Mouse (Mus musculus) left cerebral cortex, postnatal 10 days (tissue): ENCODE results near the gene Scyl1. TPM values are rescaled to one million over a fixed set of nuclear protein-coding genes. Genes with fewer than 3 reads are reported as not detected.

Experiments
- DNase-seq, 2 experiments: peaks; one replicate each; pipeline ENCODE4 v3.0.0; 2021 to 2022; ENCODE audit warnings: low spot score in 2 of 2, mixed read lengths in 1 of 2; ENCODE audit errors: extremely low spot score in 1 of 2
- intact Hi-C: fragments of 180-260 bp; cut with DNase I; formaldehyde crosslinking; loops from one replicate; pipeline ENCODE4 v1.15.1; 2025
- total RNA-seq, 2 experiments: library from RNA; stranded (reverse); gene quantifications; 2 replicates each; pipeline ENCODE4 v1.2.3; 2021

The Scyl1 gene
- total RNA-seq, 2 experiments from 2014 or later, result 79.4 to 82.8 TPM

DNA sequence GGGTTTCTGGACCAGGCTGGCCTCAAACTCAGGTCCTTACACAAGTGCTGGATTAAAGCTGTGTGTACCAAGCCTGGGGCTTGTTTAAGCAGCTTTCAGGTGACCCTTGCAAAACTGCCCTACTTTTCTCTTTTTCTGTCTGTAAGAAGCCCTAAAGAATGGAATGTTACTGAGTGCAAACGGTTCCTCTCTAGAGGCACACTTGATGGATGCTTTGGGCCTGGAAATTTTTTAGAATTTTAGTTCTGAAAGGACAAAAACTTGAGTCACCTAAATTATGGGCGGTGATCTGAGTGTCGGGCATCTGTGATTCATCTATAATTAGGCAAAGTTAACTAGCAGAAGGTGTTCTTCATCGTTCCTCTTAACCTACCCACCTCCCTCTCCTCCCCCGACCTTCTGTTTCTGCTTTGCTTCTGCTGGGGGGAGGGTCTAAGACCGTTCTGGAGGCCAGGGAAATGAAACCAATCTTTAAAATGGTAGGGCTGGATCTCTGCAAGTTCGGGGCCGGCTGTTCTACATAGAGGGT, 33.2 kb upstream of the Scyl1 start:
- intact Hi-C loops, result no loop called here
- DNase-seq, result no peak

DNA sequence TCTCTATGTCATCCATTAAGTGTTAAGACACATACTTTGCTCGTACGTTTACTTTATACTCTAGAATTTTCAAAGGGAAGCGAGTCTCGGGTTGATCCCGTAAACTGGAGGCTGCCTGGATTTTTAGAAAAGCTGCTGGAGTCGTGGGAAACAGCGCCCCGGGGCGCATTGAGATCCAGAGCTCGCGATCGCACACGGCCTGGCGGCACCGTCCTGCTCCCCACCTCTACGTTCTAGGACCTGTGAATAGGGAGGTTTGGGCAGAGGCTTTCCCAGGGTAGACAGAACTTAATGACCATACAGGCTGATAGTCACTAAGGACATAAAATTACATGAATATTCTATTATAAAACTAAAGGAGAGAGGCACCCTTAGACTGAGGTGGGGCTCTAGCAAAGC, 32.7 kb upstream of the Scyl1 start:
- no peak for DNase-seq
- intact Hi-C loops, result no loop called here

DNA sequence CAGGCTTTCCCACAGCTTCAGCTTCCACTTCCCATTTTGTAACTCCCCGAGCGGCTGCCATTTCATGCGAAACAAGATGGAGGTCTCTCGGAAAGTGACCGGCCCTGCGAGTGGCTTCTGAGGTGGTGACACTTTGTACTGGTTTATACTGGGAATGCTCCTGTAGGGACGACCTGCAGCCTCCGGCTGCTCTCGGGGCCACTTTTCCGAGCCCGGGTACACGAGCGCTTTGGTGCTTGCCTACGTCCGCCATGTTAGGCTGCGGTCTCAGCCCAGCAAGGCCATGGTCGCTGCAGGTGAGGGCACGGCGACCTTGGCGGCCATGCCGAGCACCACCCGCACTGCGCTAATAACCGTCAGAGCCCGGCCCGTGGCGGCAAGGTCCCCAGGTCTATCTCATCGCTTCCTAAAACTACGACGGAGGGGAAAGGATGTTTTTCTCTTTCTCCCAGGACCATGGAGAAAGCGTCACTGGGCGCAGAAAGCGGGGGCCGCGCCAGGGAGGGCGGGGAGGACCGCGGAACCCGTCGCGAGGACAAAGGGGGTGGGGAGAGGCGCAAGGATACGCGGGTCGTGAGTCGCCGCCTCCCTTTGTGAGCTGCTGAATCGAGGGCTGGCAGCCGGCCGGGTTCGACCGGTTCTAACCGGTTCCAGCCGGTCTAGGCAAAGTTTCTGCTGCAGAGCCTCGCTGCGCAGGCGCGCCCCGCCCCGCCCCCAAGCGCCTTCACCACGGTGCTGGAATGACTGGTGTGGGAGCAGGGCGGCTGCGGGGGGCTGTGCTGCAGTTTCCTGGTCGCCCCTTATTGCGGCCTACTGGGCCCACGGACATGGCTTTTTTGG, 32.0 kb upstream of the Scyl1 start:
- intact Hi-C loops, result no loop called here
- peak; percentile 100 for DNase-seq

DNA sequence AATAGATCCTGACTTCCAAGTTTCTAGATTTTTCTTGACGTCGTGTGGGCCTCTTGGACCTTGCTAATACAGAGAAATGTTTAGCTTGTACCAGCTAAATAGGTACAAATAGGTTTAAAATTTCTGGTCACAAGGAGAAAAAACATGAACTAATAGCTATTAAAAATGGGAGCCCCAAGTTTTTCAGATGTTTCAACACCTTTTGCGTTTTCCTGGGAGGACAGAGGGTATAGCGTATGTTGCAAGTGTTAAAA, 31.5 kb upstream of the Scyl1 start:
- no peak for DNase-seq
- intact Hi-C loops, result loop anchor here (1.0 kb wide), 1 partner anchor 43 kb away; no protein-coding TSS in a partner anchor

DNA sequence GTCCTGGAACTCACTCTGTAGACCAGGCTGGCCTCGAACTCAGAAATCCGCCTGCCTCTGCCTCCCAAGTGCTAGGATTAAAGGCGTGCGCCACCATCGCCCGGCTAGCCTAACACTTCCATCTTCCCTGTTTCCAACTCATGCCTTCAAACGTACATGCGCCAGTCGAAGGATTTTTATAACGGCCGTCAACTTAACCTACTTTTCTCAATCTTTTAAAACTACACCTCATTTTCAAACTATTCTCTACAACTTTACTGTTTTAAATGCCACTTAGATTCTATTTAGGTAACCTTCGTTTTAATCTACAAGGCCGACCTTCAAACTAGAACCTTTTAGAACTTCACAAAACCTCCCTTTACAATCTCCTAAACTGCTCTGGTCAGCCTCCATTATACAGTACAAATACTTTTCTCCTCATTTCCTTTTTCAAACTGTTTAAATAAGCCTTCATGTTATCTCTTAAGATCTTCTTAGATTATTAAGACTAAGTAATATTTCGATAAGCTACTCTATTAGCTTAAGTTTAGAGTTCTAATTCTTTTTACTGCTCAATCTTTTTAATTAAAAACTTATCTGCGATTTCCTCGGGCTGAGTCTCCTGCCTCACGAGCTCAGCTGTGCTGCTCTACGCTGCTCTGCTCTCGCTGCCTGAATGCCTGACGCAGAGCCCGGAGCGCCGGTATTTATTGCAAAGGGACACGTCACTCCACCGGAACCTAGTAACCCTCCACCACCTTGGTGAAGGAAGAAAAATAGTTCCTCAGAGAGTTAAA, 31.0 kb upstream of the Scyl1 start:
- peak; percentile 95 to 97 for DNase-seq

DNA sequence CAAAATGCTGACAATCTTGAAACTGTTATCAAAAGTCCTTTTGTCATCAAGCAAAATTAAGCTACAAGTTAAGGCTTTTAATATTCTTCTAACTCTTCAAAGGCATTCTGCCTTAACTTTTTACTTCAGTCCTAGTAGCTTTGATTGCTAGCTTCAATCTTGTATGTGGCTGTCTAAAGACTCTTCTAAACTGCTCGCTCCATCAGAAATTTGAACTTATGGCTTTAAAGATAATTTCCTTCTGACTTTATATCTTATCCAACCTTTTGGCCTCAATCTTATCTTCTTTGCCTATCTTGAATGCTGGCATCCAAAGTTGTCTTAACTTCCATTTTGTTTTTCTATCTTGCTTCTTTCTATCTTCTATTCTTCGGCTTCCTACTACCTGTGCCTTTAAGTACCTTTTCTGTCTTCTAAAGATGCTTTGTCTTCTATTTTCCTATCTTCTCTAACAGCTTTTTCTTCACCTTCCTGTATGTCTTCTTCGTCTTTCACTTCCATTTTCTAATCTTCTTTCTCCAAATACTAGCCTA, 30.3 kb upstream of the Scyl1 start:
- no peak for DNase-seq
- intact Hi-C loops, result no loop called here

More for the DNA sequence above, 31.0 kb upstream of the Scyl1 start:
- intact Hi-C loops, result loop anchor here (1.0 kb wide), 1 partner anchor 43 kb away; no protein-coding TSS in a partner anchor

DNA sequence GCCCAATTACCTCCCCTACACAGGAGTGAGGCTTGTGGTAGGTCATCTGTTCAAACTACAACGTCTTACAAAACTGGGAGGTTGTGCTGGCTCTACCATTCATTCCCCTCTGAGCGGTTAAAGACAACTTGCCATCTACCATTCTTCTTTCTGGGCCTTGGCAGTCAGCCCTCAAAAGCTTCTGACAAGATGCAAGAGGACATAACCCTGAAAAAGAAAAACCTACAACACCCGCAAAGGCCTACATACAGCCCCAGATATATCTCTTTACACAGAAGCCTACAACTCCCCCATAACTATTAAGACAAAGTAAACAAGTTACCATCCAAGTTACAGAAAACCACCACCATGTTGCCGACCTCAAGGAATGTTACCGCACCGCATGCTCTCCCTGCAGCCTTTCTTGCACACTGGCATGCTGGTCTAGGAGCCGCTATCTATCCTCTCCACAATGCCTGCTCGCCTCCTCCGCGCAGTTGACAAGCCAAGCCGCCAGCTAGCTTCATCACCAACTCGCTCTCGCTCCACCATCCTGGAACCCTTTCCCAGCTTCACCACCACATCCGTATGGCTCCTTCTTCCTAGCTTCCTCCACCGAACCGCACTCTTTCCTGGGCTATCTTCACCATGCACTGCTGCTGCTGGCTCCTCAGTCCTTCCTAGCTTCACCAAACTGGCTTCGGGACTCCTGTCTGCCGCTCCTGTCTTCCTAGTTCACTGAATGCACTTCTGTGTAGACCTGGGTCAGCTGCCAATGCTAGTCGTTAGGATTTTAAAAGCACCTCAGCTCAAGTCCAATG, 29.6 kb upstream of the Scyl1 start:
- intact Hi-C loops, result no loop called here
- DNase-seq, result no peak

DNA sequence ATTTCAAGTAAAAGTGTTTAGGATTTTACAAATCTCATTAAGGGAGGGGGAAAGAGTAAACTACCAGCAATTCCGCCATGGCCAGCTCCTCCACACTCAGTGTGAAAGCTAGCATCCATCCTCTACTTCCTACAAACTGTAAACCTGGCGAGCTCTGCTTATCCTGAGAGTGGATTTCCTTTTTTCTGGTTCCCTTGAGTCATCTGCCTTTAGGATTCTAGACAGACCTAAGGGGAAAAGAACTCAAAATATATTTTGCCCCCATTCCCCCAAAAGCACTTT, 29.1 kb upstream of the Scyl1 start:
- no peak for DNase-seq
- intact Hi-C loops, result no loop called here

DNA sequence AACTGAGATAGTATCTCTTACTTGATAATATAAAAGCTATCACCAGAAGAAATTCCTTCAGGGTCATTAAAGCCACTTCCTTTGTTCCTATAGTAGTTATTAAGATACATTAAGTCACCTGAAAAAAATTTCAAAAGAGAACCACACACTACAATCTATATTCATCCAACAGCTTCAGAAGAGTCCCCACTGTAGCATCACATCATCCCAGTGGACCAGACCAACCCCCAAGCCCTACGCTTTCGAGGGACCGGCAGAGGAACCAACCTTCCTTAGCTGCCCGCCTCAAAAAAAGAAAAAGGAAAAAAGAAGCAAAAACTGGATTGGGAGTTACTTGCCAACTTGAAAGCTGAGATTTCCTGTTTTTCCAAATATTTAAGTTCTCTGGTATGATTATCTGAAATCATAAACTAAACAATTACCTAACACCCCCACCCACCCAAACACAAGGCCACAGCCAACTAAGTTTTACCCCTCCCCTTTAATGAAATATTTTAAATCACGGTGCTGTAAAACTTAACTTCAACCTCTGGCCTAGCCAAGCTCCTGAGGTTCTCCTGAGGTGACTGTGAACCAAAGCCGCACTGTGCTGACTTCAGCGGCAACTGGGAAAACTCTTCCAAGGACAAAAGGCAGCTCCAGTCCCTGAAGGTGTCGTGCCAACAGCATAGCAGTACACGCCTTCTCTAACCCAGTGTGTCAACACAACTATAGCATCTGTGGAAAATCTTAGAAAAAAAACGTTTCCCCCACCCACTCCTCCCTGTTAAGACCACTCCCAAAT, 28.5 kb upstream of the Scyl1 start:
- intact Hi-C loops, result no loop called here

DNA sequence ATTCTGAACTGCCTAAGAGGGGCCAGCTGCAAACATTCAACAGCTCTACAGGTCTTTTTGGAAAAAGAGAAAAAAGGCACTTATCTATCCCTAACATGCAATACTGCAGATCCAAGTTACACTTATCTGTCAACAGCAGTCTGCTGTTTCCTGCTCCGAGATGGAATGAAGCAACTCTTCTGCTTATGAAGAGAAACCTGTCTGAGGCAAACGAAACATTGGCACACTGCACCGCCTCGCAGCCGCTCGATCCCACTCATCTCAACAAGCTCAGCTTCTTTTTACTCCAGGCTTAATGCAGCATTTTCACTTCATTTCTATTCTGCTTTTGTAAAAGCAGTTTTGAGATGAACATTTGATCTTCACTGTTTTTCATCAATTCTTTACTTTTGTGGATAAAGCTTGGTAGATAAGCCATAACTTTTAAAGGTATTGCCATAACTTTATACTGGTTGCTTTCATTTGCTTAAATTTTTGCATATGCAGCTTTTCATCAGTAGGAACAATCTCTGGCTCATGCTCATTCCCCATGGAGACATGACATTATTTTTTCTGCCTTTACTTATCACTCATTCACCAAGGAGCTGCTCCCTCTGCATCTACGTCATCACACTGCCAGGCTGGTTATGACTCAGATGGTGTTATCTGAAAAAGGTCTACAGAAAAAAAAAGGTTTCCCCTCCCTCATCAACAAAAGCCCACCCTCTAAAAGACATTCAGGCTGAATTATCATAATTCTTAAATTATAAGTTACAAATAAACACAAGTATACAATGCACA, 27.7 kb upstream of the Scyl1 start:
- DNase-seq, result no peak
- intact Hi-C loops, result no loop called here

More for the DNA sequence above, 28.5 kb upstream of the Scyl1 start:
- DNase-seq, result no peak

DNA sequence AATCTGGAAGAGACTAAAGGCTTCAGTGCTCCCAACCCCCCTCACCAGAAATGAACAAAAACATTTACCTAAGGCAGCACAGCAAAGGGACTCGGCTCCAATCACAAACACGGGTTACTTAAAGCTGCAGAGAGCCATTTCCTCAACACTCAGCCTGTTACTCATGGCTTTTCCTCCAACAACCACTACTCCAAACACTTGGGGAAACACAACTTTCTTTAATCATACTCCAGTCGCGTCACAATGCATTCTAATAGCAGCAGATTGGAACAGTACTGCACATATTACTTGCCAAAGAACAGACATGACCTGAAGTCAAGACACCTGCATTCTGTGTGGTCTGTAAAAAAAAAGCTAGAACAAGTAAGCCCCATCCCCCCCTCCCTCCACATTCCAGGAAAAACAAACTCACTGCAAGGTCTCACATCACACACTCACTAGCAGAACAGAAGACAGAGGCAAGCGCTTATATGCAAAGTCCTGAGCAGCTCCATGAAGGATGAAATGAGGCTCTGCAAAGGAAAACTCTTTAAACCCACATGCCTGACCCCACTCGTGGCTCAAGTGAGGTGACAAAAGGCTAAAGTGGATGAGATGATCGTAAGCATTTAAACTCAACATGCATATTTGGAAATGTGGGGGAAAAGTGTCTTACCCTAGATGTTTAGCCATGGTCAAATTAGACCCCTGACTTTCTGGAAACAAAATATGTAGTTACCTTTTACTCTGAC, 26.3 kb upstream of the Scyl1 start:
- no peak for DNase-seq
- intact Hi-C loops, result no loop called here

DNA sequence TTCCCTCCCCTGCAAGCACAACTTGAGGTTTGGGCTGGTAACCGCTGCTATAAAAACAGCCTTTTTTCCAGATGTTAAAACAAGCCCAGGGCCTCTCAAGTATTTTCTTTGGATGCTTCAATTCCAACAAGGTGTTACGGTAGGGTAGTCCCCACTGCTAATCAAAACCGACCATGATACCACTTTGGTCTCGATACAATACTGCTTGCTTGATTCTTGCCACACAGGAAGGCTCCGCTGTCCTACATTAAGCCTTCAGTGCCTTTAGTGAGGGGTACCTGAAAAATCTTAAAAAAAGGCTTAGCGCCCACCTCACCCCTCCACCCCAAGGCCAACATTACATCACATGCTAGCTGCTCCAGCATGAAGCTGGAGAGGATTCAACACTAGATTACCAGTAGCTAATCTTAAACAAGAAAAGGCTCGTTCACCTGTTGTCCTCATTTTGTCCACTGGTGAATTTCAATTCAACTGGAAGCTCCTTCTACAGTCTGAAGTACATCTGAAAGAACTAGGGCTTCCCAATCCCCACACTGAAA, 25.4 kb upstream of the Scyl1 start:
- no peak for DNase-seq
- intact Hi-C loops, result no loop called here

DNA sequence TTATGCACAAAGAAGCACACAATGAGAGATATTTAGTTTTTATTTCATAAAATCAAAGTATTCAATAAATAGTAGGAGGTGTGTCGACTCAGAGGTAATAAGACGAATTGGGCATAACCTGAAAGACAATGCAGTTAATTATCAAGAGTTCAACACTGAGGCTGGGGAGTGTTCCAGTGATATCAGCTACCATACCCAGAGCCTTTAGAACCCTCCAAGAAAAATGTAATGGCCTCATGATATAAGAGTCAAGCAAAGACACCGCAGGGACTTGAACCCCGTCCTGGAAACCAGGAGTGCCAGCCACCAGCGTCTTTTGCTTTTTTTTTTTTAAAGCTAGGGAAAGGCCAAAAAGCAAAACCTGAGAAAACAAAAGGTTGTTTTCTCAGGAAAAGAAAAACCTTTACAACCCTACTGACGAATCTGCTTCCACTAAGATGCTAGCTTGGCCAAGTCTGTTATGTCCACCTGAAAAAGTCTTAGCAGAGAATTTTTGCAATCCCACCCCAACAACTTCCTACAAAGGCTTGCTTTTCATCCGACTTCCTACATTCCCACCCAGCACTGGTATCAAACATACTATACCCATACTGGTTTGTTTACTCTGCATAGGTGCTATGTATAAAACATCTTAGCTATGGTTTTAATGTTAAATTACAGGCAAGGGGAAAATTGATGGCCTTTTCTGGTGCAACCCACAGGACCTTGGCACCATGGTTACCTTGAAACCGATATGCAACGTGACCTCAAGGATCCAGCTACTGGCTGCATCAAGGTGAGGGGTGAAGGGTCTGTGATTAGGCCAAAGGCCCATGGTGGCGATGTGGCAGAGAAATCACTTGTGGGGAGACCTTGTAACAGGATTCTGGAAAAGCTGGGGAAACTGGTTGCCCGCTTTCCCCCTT, 24.7 kb upstream of the Scyl1 start:
- no peak for DNase-seq
- intact Hi-C loops, result no loop called here

DNA sequence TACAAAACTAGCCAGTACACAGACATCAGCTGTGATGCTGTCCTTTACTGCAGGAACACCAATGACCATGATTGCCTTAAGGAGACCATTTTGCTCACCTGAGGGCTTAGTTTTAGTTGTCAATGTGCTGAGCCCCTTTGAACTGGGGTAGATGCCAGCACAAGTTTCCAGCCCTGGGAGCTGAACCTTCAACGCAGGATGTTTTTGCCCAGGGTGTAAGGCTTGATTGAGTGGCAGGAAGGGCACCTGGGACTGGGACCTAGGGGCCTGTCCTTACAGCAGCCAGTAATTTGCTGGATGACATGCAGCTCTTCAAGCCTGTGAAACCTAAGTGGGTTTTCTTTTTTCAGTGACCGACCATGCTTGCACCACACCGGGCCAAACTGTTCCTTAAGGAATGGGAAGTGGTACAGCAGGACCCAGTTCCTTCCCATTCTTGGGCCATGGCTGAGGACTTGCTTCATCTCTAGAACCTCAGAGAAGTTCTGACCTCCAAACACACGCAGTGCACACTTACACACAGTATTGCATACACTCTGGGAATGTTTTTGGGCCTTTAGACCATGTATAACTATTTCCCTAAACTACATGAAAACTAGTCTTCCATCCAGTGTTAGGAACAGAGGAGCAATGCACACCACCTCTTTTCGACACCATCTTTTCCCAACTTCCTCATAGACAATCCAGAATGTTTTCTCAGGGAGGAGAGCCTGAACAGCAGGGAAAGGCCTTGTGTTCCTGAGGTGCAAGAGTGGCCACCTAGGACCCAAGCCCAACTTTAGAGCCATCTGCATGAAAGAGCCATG, 23.8 kb upstream of the Scyl1 start:
- intact Hi-C loops, result no loop called here
- no peak for DNase-seq
